Mouse (Mus musculus): ENCODE data around the gene Omt2a.
"Not testable (repeated sequence)": the region's sequence is repeated elsewhere in the genome, so short reads cannot be mapped to it uniquely, and the experiment has no call there.

DNA sequence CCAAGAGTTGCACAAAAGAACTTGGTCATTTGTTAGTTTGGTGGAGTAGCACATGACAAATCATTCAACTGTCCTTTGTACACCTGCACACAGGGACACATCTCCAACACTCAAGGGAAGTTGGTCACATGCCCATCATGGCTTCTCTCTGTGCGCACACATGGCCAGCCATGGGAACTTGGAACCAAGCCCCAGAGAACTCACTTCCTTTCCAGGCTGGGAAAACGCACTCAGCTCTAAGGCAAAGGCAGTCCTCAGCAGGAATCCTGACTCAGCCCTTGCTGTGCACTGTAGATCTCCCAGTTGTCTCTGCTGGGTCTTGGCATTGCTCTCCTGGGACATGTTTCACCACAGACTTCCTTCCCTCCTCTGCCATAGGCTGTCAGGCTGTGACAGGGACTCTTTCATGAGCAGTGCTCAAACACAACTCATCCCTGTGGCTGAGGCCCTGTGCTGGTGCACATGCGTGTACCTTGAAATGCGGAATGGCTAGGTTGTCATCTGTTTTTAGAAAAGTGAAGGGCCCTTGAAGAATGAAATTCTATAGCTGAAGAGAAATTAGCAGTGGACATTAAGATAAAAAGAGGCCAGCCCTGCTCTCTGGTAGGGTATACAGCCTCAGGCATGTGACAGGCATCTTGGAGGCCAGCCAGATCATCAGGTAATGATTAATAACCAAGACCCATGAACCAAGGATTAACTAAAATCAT, 32.4 kb downstream of the Omt2a start:
- not testable (repeated sequence) for TF ChIP-seq CTCF (IDR thresholded peaks at IDR 0.05; ENCODE audit: extremely low read depth, insufficient read depth, insufficient read length, insufficient replicate concordance); POLR2A (IDR thresholded peaks at IDR 0.05; ENCODE audit: low read depth, low read length)

Measured in spleen, adult 2 months (tissue).